In genomic region chr13:62989891-62990490, GRCm38 (mm10) we compare ENCODE assay signal across 29 mouse cellular contexts. TPM values are rescaled to one million over a fixed set of nuclear protein-coding genes. Genes with fewer than 3 reads are reported as not detected.
DNase-seq lines count a peak whose midpoint lies in the region; ATAC-seq and TF ChIP-seq lines count a peak whose summit lies in the region.
"Had no signal": no experiment of that assay in that cellular context is flagged by ENCODE, and none has a peak within 500 bp of the region (broad histone marks: within the 10 kb centered on the region; RNA-seq: fewer than 3 reads in every experiment).

No protein-coding gene starts in this region.

- DNase-seq in hindbrain, embryonic 11.5 days (ENCODE audit: low spot score) = no peak
- DNase-seq in midbrain, postnatal 0 days (ENCODE audit: low spot score) = peak; percentile 8
- DNase-seq in midbrain, embryonic 10.5 days (ENCODE audit: low spot score) = no peak
- peak; percentile 14 for DNase-seq in brain, embryonic 14.5 days (ENCODE audit: low read depth)
- DNase-seq in hindbrain, postnatal 0 days (ENCODE audit: low spot score) = peak; percentile 23
- DNase-seq in testis, postnatal 10 days (ENCODE audit: low spot score) = no peak
- DNase-seq in T-cell, adult 2 months (ENCODE audit: low spot score) = no peak
- DNase-seq: adrenal gland, postnatal 10 days; adrenal gland, postnatal 36 days; cerebellum, adult 11 months; cerebellum, adult 2 months; cerebellum, postnatal 10 days; cerebellum, postnatal 36 days; embryo, embryonic 11 days; gastrocnemius, adult 2 months; gastrocnemius, postnatal 14 days; heart, adult 18-20 months; heart, postnatal 14 days; heart, postnatal 4 days; kidney, adult 11 months had no signal

- peak; percentile 49 for ATAC-seq in hindbrain, embryonic 13.5 days (ENCODE audit: low FRiP score)
- ATAC-seq in hindbrain, embryonic 11.5 days (ENCODE audit: low FRiP score) = no peak
- no peak for ATAC-seq in midbrain, postnatal 0 days (ENCODE audit: low FRiP score)
- ATAC-seq in hindbrain, postnatal 0 days = no peak
- ATAC-seq: forebrain, embryonic 16.5 days; intestine, embryonic 15.5 days had no signal

- H3K4me3 ChIP-seq in hindbrain, embryonic 13.5 days = no peak overlapping the region
- no peak overlapping the region for H3K4me3 ChIP-seq in hindbrain, embryonic 11.5 days (ENCODE audit: low read depth, low read length)
- H3K4me3 ChIP-seq in midbrain, postnatal 0 days (ENCODE audit: low read depth, low read length) = no peak overlapping the region
- H3K4me3 ChIP-seq in midbrain, embryonic 10.5 days = no peak overlapping the region
- H3K4me3 ChIP-seq in hindbrain, postnatal 0 days (ENCODE audit: low read length) = no peak overlapping the region
- H3K4me3 ChIP-seq: embryonic facial prominence, embryonic 10.5 days; embryonic facial prominence, embryonic 13.5 days; erythroblast, embryonic 14.5 days; forebrain, embryonic 12.5 days; gastrocnemius, adult 2 months; heart, embryonic 12.5 days; heart, embryonic 15.5 days; intestine, embryonic 15.5 days had no signal

- WGBS in hindbrain, embryonic 13.5 days = 76% methylated on average over 3 of the region's 3 CpGs
- WGBS in hindbrain, embryonic 11.5 days = 82% methylated on average over 3 of the region's 3 CpGs
- WGBS in midbrain, postnatal 0 days = 75% methylated on average over 3 of the region's 3 CpGs
- 80% methylated on average over 3 of the region's 3 CpGs for WGBS in midbrain, embryonic 10.5 days
- WGBS in hindbrain, postnatal 0 days = 72% methylated on average over 3 of the region's 3 CpGs

- no peaks in the 10 kb centered on the region for H3K9me3 ChIP-seq in hindbrain, embryonic 13.5 days
- no peaks in the 10 kb centered on the region for H3K9me3 ChIP-seq in hindbrain, embryonic 11.5 days (ENCODE audit: control insufficient read depth, low read length)
- no peaks in the 10 kb centered on the region for H3K9me3 ChIP-seq in midbrain, postnatal 0 days (ENCODE audit: low read length)
- no peaks in the 10 kb centered on the region for H3K9me3 ChIP-seq in midbrain, embryonic 10.5 days (replicated peaks)
- H3K9me3 ChIP-seq in hindbrain, postnatal 0 days (ENCODE audit: low read length) = no peaks in the 10 kb centered on the region
- H3K9me3 ChIP-seq: embryonic facial prominence, embryonic 10.5 days; embryonic facial prominence, embryonic 13.5 days; forebrain, embryonic 12.5 days; heart, embryonic 12.5 days; heart, embryonic 15.5 days; intestine, embryonic 15.5 days had no signal

- H3K4me2 ChIP-seq in hindbrain, embryonic 13.5 days = no peak overlapping the region
- no peak overlapping the region for H3K4me2 ChIP-seq in hindbrain, embryonic 11.5 days (replicated peaks; ENCODE audit: low read depth, low read length)
- H3K4me2 ChIP-seq in midbrain, postnatal 0 days (ENCODE audit: low read depth, low read length, poor library complexity, severe bottlenecking) = no peak overlapping the region
- H3K4me2 ChIP-seq in hindbrain, postnatal 0 days (ENCODE audit: low read depth, low read length) = no peak overlapping the region
- H3K4me2 ChIP-seq: embryonic facial prominence, embryonic 13.5 days; forebrain, embryonic 12.5 days; heart, embryonic 12.5 days; heart, embryonic 15.5 days; intestine, embryonic 15.5 days had no signal

- no peak for TF ChIP-seq CTCF in midbrain, postnatal 0 days (IDR thresholded peaks at IDR 0.05)
- TF ChIP-seq CTCF in brain, embryonic 14.5 days (IDR thresholded peaks at IDR 0.05; ENCODE audit: borderline replicate concordance, extremely low read depth, insufficient read depth, insufficient read length) = no peak
- no peak for TF ChIP-seq CTCF in hindbrain, postnatal 0 days (IDR thresholded peaks at IDR 0.05; ENCODE audit: low read depth)

- no peak overlapping the region for H3K9ac ChIP-seq in hindbrain, embryonic 13.5 days
- no peak overlapping the region for H3K9ac ChIP-seq in hindbrain, embryonic 11.5 days (ENCODE audit: low read depth, low read length)
- no peak overlapping the region for H3K9ac ChIP-seq in midbrain, postnatal 0 days (replicated peaks; ENCODE audit: low read length, poor library complexity, severe bottlenecking)
- H3K9ac ChIP-seq in hindbrain, postnatal 0 days (replicated peaks; ENCODE audit: low read length) = no peak overlapping the region
- H3K9ac ChIP-seq: embryonic facial prominence, embryonic 13.5 days; forebrain, embryonic 12.5 days; heart, embryonic 12.5 days; heart, embryonic 15.5 days; intestine, embryonic 15.5 days had no signal

- no peaks in the 10 kb centered on the region for H3K36me3 ChIP-seq in hindbrain, embryonic 13.5 days
- no peaks in the 10 kb centered on the region for H3K36me3 ChIP-seq in hindbrain, embryonic 11.5 days (ENCODE audit: control insufficient read depth, insufficient read depth, low read length)
- H3K36me3 ChIP-seq in midbrain, postnatal 0 days (ENCODE audit: insufficient read depth, low read length) = no peaks in the 10 kb centered on the region
- H3K36me3 ChIP-seq in midbrain, embryonic 10.5 days = no peaks in the 10 kb centered on the region
- no peaks in the 10 kb centered on the region for H3K36me3 ChIP-seq in hindbrain, postnatal 0 days (ENCODE audit: insufficient read depth, low read length)
- H3K36me3 ChIP-seq: embryonic facial prominence, embryonic 10.5 days; embryonic facial prominence, embryonic 13.5 days; forebrain, embryonic 12.5 days; heart, embryonic 12.5 days; heart, embryonic 15.5 days; intestine, embryonic 15.5 days had no signal

- no peak overlapping the region for H3K27ac ChIP-seq in hindbrain, embryonic 13.5 days
- no peak overlapping the region for H3K27ac ChIP-seq in hindbrain, embryonic 11.5 days (ENCODE audit: low read depth, low read length)
- H3K27ac ChIP-seq in midbrain, postnatal 0 days (ENCODE audit: low read depth, low read length) = no peak overlapping the region
- no peak overlapping the region for H3K27ac ChIP-seq in midbrain, embryonic 10.5 days (replicated peaks)
- no peak overlapping the region for H3K27ac ChIP-seq in hindbrain, postnatal 0 days
- H3K27ac ChIP-seq: embryonic facial prominence, embryonic 10.5 days; embryonic facial prominence, embryonic 13.5 days; forebrain, embryonic 12.5 days; gastrocnemius, adult 2 months; heart, embryonic 15.5 days; intestine, embryonic 15.5 days had no signal

- TF ChIP-seq POLR2A in brain, embryonic 14.5 days (IDR thresholded peaks at IDR 0.05; ENCODE audit: borderline replicate concordance, extremely low read depth, insufficient read depth, insufficient read length, poor library complexity, severe bottlenecking) = no peak

- no peaks in the 10 kb centered on the region for H3K27me3 ChIP-seq in hindbrain, embryonic 13.5 days
- no peaks in the 10 kb centered on the region for H3K27me3 ChIP-seq in hindbrain, embryonic 11.5 days (ENCODE audit: control insufficient read depth, insufficient read depth, low read length)
- no peaks in the 10 kb centered on the region for H3K27me3 ChIP-seq in midbrain, postnatal 0 days (ENCODE audit: insufficient read depth, low read length)
- H3K27me3 ChIP-seq in midbrain, embryonic 10.5 days (ENCODE audit: low read depth, poor library complexity, severe bottlenecking) = no peaks in the 10 kb centered on the region
- no peaks in the 10 kb centered on the region for H3K27me3 ChIP-seq in hindbrain, postnatal 0 days (ENCODE audit: insufficient read depth, low read length)
- H3K27me3 ChIP-seq: embryonic facial prominence, embryonic 13.5 days; forebrain, embryonic 12.5 days; heart, embryonic 12.5 days; heart, embryonic 15.5 days; intestine, embryonic 15.5 days had no signal

- no peaks in the 10 kb centered on the region for H3K4me1 ChIP-seq in hindbrain, embryonic 13.5 days (replicated peaks)
- no peaks in the 10 kb centered on the region for H3K4me1 ChIP-seq in hindbrain, embryonic 11.5 days (replicated peaks; ENCODE audit: control insufficient read depth, insufficient read depth, low read length)
- no peaks in the 10 kb centered on the region for H3K4me1 ChIP-seq in midbrain, postnatal 0 days (ENCODE audit: insufficient read depth, low read length)
- no peaks in the 10 kb centered on the region for H3K4me1 ChIP-seq in midbrain, embryonic 10.5 days
- no peaks in the 10 kb centered on the region for H3K4me1 ChIP-seq in hindbrain, postnatal 0 days (ENCODE audit: insufficient read depth, low read length)
- H3K4me1 ChIP-seq: embryonic facial prominence, embryonic 13.5 days; forebrain, embryonic 12.5 days; heart, embryonic 15.5 days; intestine, embryonic 15.5 days had no signal

RNA-seq across cellular contexts. Expression of gene 2010111I01Rik, which starts 25.3 kb away (rescaled TPM):
- 35.7 and 36.5 TPM in 2 replicates for polyA plus RNA-seq in hindbrain, embryonic 13.5 days (2015; fragmentation: Nextera tagmentation; extraction: Ambion mirVana)
- 41.9 and 46.2 TPM in 2 replicates for polyA plus RNA-seq in hindbrain, embryonic 11.5 days (2014; fragmentation: Nextera tagmentation; extraction: Ambion mirVana)
- total RNA-seq in midbrain, postnatal 0 days (2014; rRNA removed) = 30.3 and 44.8 TPM in 2 replicates
- polyA plus RNA-seq in midbrain, postnatal 0 days (2015; fragmentation: Nextera tagmentation; extraction: Ambion mirVana) = 16.2 and 18.5 TPM in 2 replicates
- 28.5 and 33.9 TPM in 2 replicates for polyA plus RNA-seq in midbrain, embryonic 10.5 days (2016; fragmentation: Nextera tagmentation; extraction: Ambion mirVana)
- 27.2 and 34.0 TPM in 2 replicates for polyA plus RNA-seq in brain, embryonic 14.5 days (2012; rRNA removed)
- 29.8 and 35.3 TPM in 2 replicates for total RNA-seq in hindbrain, postnatal 0 days (2014; rRNA removed)
- 15.9 and 18.6 TPM in 2 replicates for polyA plus RNA-seq in hindbrain, postnatal 0 days (2015; fragmentation: Nextera tagmentation; extraction: Ambion mirVana)

Comparison
In these comparisons a context has a peak if more than half of its experiments do, and no peak if none do; other contexts are left out.
1. DNase-seq: peak in midbrain, postnatal 0 days (single experiment), brain, embryonic 14.5 days (single experiment) and hindbrain, postnatal 0 days (single experiment); none in hindbrain, embryonic 11.5 days (single experiment), midbrain, embryonic 10.5 days (single experiment), testis, postnatal 10 days (single experiment) and T-cell, adult 2 months (single experiment).